10 mouse cellular contexts compared by ENCODE assay signal in the genomic region with DNA sequence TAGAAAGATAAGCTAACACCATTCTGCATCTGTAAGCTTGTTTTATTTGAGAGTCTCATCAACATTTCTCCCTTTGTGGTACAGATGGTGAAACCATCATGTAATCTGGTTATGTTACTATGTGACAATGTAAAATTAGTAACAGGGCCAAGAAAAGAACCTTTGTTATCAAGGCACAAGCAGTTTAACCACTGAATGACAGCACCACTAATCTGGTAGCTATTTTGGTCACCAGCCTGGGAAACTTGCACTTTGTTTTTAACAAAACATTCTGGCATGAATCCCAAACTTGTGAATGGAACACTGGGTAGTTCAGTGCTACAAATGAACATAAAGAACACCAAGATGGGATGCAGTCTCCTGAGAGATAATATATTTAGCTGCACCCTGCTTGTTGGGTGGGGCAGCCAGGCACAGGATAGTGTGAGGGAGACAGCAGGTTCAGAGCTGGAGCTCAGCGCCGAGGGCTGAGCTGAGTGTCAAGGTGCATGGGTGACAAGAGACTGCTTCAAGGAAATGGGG. TPM values are rescaled to one million over a fixed set of nuclear protein-coding genes. Genes with fewer than 3 reads are reported as not detected.
DNase-seq lines count a peak whose midpoint lies in the region; ATAC-seq lines count a peak whose summit lies in the region.
"Had no signal": no experiment of that assay in that cellular context is flagged by ENCODE, and none has a peak within 500 bp of the region (broad histone marks: within the 10 kb centered on the region; RNA-seq: fewer than 3 reads in every experiment).

No protein-coding gene starts in this region.

- H3K4me2 ChIP-seq in lung, embryonic 15.5 days: no peak overlapping the region
- H3K4me2 ChIP-seq: hindbrain, embryonic 13.5 days had no signal

- peak overlapping the region; percentile 62 for H3K27ac ChIP-seq in lung, embryonic 15.5 days
- H3K27ac ChIP-seq: hindbrain, embryonic 13.5 days; midbrain, embryonic 10.5 days had no signal

- H3K9ac ChIP-seq in lung, embryonic 15.5 days: no peak overlapping the region
- H3K9ac ChIP-seq: hindbrain, embryonic 13.5 days had no signal

- no peaks in the 10 kb centered on the region for H3K9me3 ChIP-seq in lung, embryonic 15.5 days
- H3K9me3 ChIP-seq: hindbrain, embryonic 13.5 days; midbrain, embryonic 10.5 days had no signal

- 0 out of 2 replicates have a peak, but pooled peaks cover 8% of the 10 kb centered on the region for H3K4me1 ChIP-seq in lung, embryonic 15.5 days
- H3K4me1 ChIP-seq: midbrain, embryonic 10.5 days had no signal

- no peak for DNase-seq in frontal cortex, postnatal 10 days (ENCODE audit: low spot score in 2 of 2)
- no peak for DNase-seq in lung, postnatal 25 days (ENCODE audit: low spot score)
- peak; percentile 69 to 80 for DNase-seq in heart, adult 18-20 months
- no peak for DNase-seq in cerebellum, postnatal 14 days

- H3K4me3 ChIP-seq in lung, embryonic 15.5 days: no peak overlapping the region
- H3K4me3 ChIP-seq: hindbrain, embryonic 13.5 days; midbrain, embryonic 10.5 days had no signal

- peaks cover 11% of the 10 kb centered on the region; the same call in 1 of the 2 replicates for H3K36me3 ChIP-seq in lung, embryonic 15.5 days

- ATAC-seq in frontal cortex, adult (ENCODE audit: low TSS enrichment): peak; percentile 85
- ATAC-seq in lung, embryonic 15.5 days (ENCODE audit: borderline replicate concordance, extremely low read depth, low FRiP score, low TSS enrichment): no peak
- peak; percentile 93 for ATAC-seq in megakaryocyte-erythroid progenitor cell, adult 5-6 weeks (replicated peaks; ENCODE audit: low FRiP score, low TSS enrichment, poor library complexity, severe bottlenecking)
- ATAC-seq in erythroblast, adult 5-6 weeks (replicated peaks; ENCODE audit: low FRiP score, poor library complexity, severe bottlenecking): no peak

- H3K27me3 ChIP-seq in lung, embryonic 15.5 days: no peaks in the 10 kb centered on the region
- H3K27me3 ChIP-seq: hindbrain, embryonic 13.5 days had no signal

- WGBS in lung, embryonic 15.5 days: 60% methylated on average over 2 of the region's 2 CpGs

RNA-seq across cellular contexts. Expression of gene Fyttd1, which starts 23.2 kb away (rescaled TPM):
- polyA plus RNA-seq in lung, embryonic 15.5 days (2015; fragmentation: Nextera tagmentation; extraction: Ambion mirVana): 92.4 and 101 TPM in 2 replicates
- total RNA-seq in heart, adult 18-20 months (2021): 100 to 1,000 TPM; 105 to 106 TPM
- 23.3 and 25.4 TPM in 2 replicates for total RNA-seq in megakaryocyte-erythroid progenitor cell, adult 5-6 weeks (2014; fragmentation: Nextera tagmentation)
- 48.8 and 69.4 TPM in 2 replicates for total RNA-seq in megakaryocyte-erythroid progenitor cell, adult 5-6 weeks (2017)
- 5.6 and 6.0 TPM in 2 replicates for total RNA-seq in erythroblast, adult 5-6 weeks (2015; ENCODE audit: low replicate concordance)
- 9.5 and 11.8 TPM in 2 replicates for total RNA-seq in erythroblast, adult 5-6 weeks (2017; ENCODE audit: low replicate concordance)

RNA-seq across cellular contexts. Expression of gene Rubcn, which starts 23.5 kb away (rescaled TPM):
- 18.2 and 18.8 TPM in 2 replicates for polyA plus RNA-seq in lung, embryonic 15.5 days (2015; fragmentation: Nextera tagmentation; extraction: Ambion mirVana)
- 10 to 100 TPM; 28.3 to 29.7 TPM for total RNA-seq in heart, adult 18-20 months (2021)
- total RNA-seq in megakaryocyte-erythroid progenitor cell, adult 5-6 weeks (2014; fragmentation: Nextera tagmentation): 5.1 and 6.6 TPM in 2 replicates
- total RNA-seq in megakaryocyte-erythroid progenitor cell, adult 5-6 weeks (2017): 4.0 and 6.1 TPM in 2 replicates
- 2.9 and 7.7 TPM in 2 replicates for total RNA-seq in erythroblast, adult 5-6 weeks (2015; ENCODE audit: low replicate concordance)
- total RNA-seq in erythroblast, adult 5-6 weeks (2017; ENCODE audit: low replicate concordance): 2.5 and 5.3 TPM in 2 replicates

RNA-seq across cellular contexts. Expression of gene Smbd1, which starts 43.8 kb away (rescaled TPM):
- not detected in 2 replicates for polyA plus RNA-seq in lung, embryonic 15.5 days (2015; fragmentation: Nextera tagmentation; extraction: Ambion mirVana)
- not detected for total RNA-seq in heart, adult 18-20 months (2021)
- total RNA-seq in megakaryocyte-erythroid progenitor cell, adult 5-6 weeks (2014; fragmentation: Nextera tagmentation): not detected in 2 replicates
- not detected in 2 replicates for total RNA-seq in megakaryocyte-erythroid progenitor cell, adult 5-6 weeks (2017)
- total RNA-seq in erythroblast, adult 5-6 weeks (2015; ENCODE audit: low replicate concordance): not detected in 2 replicates
- not detected in 2 replicates for total RNA-seq in erythroblast, adult 5-6 weeks (2017; ENCODE audit: low replicate concordance)
- polyA plus RNA-seq: hindbrain, embryonic 13.5 days; midbrain, embryonic 10.5 days had no signal

RNA-seq across cellular contexts. Expression of gene Muc20, which starts 56.9 kb away (rescaled TPM):
- 0.04 and 0.09 TPM in 2 replicates for polyA plus RNA-seq in lung, embryonic 15.5 days (2015; fragmentation: Nextera tagmentation; extraction: Ambion mirVana)
- under 1 TPM; 0.30 to 0.44 TPM for total RNA-seq in heart, adult 18-20 months (2021)
- total RNA-seq in megakaryocyte-erythroid progenitor cell, adult 5-6 weeks (2014; fragmentation: Nextera tagmentation): not detected in 2 replicates
- total RNA-seq in megakaryocyte-erythroid progenitor cell, adult 5-6 weeks (2017): not detected in 2 replicates
- not detected in 2 replicates for total RNA-seq in erythroblast, adult 5-6 weeks (2015; ENCODE audit: low replicate concordance)
- total RNA-seq in erythroblast, adult 5-6 weeks (2017; ENCODE audit: low replicate concordance): not detected in 2 replicates
- polyA plus RNA-seq: hindbrain, embryonic 13.5 days; midbrain, embryonic 10.5 days had no signal

RNA-seq across cellular contexts. Expression of gene Lrch3, which starts 59.8 kb away (rescaled TPM):
- 20.4 and 21.6 TPM in 2 replicates for polyA plus RNA-seq in lung, embryonic 15.5 days (2015; fragmentation: Nextera tagmentation; extraction: Ambion mirVana)
- 10 to 100 TPM; 19.9 to 21.4 TPM for total RNA-seq in heart, adult 18-20 months (2021)
- 15.6 and 27.2 TPM in 2 replicates for total RNA-seq in megakaryocyte-erythroid progenitor cell, adult 5-6 weeks (2014; fragmentation: Nextera tagmentation)
- 13.1 and 25.3 TPM in 2 replicates for total RNA-seq in megakaryocyte-erythroid progenitor cell, adult 5-6 weeks (2017)
- 9.8 and 10.2 TPM in 2 replicates for total RNA-seq in erythroblast, adult 5-6 weeks (2015; ENCODE audit: low replicate concordance)
- 7.4 and 18.0 TPM in 2 replicates for total RNA-seq in erythroblast, adult 5-6 weeks (2017; ENCODE audit: low replicate concordance)

Comparison
In these comparisons a context has a peak if more than half of its experiments do, and no peak if none do; other contexts are left out.
1. ATAC-seq: peak in frontal cortex, adult (single experiment) and megakaryocyte-erythroid progenitor cell, adult 5-6 weeks (single experiment); none in lung, embryonic 15.5 days (single experiment) and erythroblast, adult 5-6 weeks (single experiment).
2. DNase-seq: peak in heart, adult 18-20 months (2 of 2); none in frontal cortex, postnatal 10 days (0 of 2), lung, postnatal 25 days (single experiment) and cerebellum, postnatal 14 days (0 of 2).